Comparison of ENCODE assay signal across 11 mouse cellular contexts in the genomic region with DNA sequence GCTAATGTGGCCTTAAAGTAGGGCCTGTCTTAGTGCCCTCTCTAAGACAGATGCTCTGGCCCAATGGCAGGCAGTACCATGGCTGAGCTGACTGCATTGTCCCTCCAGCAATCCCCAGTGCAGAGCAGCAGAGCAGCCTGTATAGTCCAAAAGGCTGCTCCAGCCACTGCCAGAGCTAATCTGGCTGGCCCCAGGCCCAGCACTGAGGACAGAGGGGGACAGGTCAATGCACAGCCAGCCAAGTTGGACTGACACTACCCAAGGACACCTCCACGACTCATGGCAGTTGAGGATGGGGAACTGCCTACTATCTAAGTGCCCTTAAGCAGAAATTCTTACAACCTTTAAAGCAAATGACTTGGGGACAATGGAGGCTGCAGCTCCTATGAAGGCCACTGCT.
"Had no signal": no experiment of that assay in that cellular context is flagged by ENCODE, and none has a peak within 500 bp of the region (broad histone marks: within the 10 kb centered on the region; RNA-seq: fewer than 3 reads in every experiment).

No protein-coding gene starts in this region.

- DNase-seq: kidney, postnatal 36 days; layer of hippocampus, adult 9-11 months; layer of hippocampus, postnatal 36 days; lung, adult 18-20 months; right cerebral cortex, postnatal 14 days; thymus, postnatal 36 days had no signal

- H3K4me1 ChIP-seq: limb, embryonic 12.5 days; midbrain, embryonic 12.5 days had no signal

- H3K9ac ChIP-seq: limb, embryonic 12.5 days; liver, embryonic 14.5 days; midbrain, embryonic 12.5 days had no signal

- H3K27me3 ChIP-seq: limb, embryonic 12.5 days; midbrain, embryonic 12.5 days had no signal

- H3K4me2 ChIP-seq: limb, embryonic 12.5 days; midbrain, embryonic 12.5 days had no signal

- H3K9me3 ChIP-seq: limb, embryonic 12.5 days; midbrain, embryonic 12.5 days had no signal

- H3K4me3 ChIP-seq: limb, embryonic 12.5 days; midbrain, embryonic 12.5 days had no signal

- H3K27ac ChIP-seq: kidney, postnatal 0 days; limb, embryonic 12.5 days; liver, embryonic 14.5 days; midbrain, embryonic 12.5 days had no signal

- ATAC-seq: midbrain, embryonic 16.5 days had no signal
